9 mouse cellular contexts compared by ENCODE assay signal in the genomic region with DNA sequence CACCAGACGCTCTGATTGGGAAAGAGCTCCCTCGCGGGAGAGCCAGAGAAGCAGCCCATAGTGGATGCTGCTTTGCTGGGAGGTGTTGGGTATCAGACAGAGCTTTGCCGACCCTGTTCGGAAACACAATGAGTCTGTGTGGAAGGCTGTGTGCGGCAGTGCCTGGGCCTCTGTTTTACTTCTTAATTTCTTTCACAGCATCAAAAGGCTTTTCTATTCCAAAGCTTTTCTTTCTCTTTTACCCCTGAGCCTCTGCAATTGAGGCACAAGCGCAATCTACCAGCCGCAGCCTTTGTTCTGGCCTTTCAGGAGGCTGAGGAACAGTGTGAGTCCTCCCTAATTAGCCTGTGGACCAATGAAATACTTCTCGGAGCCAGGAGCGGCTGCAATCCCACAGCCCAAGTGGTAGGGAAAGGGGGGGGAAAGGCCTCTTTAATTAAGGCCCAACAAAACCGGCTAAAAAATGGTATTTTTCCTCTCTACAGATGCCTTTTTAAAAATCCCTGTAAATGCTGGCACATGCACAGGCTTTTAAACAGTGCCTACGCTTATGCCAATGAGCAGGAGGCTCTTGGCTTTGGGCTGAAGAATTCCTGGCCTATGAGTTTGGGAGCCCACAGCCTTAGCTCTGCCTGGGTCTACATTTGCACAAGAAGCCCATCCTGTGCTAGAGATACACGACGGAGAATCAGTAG.
DNase-seq lines count a peak whose midpoint lies in the region; ATAC-seq and TF ChIP-seq lines count a peak whose summit lies in the region.
"Had no signal": no experiment of that assay in that cellular context is flagged by ENCODE, and none has a peak within 500 bp of the region (broad histone marks: within the 10 kb centered on the region; RNA-seq: fewer than 3 reads in every experiment).

No protein-coding gene starts in this region.

- no peak for TF ChIP-seq EP300 in heart, postnatal 0 days (IDR thresholded peaks at IDR 0.05; ENCODE audit: low read depth)

- DNase-seq in kidney, adult 18-20 months = no peak
- DNase-seq in embryo, embryonic 9.5 days (ENCODE audit: extremely low spot score) = peak; percentile 72
- no peak for DNase-seq in heart, postnatal 0 days (ENCODE audit: low spot score)
- peak; percentile 17 to 56 for DNase-seq in left cerebral cortex, postnatal 10 days (ENCODE audit: extremely low spot score in 1 of 2, low spot score in 2 of 2)
- DNase-seq in thymus, postnatal 10 days (ENCODE audit: low spot score in 2 of 2) = no peak
- DNase-seq in urinary bladder, postnatal 10 days (ENCODE audit: low spot score) = no peak

- peaks cover 16% of the 10 kb centered on the region for H3K4me1 ChIP-seq in kidney, embryonic 15.5 days
- no peaks in the 10 kb centered on the region for H3K4me1 ChIP-seq in heart, postnatal 0 days (ENCODE audit: control insufficient read depth, insufficient read depth)
- H3K4me1 ChIP-seq in neural tube, embryonic 15.5 days = peaks cover 19% of the 10 kb centered on the region

- no peaks in the 10 kb centered on the region for H3K27me3 ChIP-seq in kidney, embryonic 15.5 days
- no peaks in the 10 kb centered on the region for H3K27me3 ChIP-seq in heart, postnatal 0 days (ENCODE audit: control insufficient read depth, insufficient read depth, low read length)
- no peaks in the 10 kb centered on the region for H3K27me3 ChIP-seq in neural tube, embryonic 15.5 days (replicated peaks)

- intact Hi-C loops in left cerebral cortex, postnatal 10 days (cut with DNase I) = loop anchor here (10.0 kb wide), 1 partner anchor 174 kb away; a partner anchor contains a TSS

- no peaks in the 10 kb centered on the region for H3K36me3 ChIP-seq in kidney, embryonic 15.5 days
- H3K36me3 ChIP-seq in heart, postnatal 0 days (replicated peaks; ENCODE audit: control insufficient read depth, insufficient read depth, low read length) = no peaks in the 10 kb centered on the region
- H3K36me3 ChIP-seq in neural tube, embryonic 15.5 days = no peaks in the 10 kb centered on the region
- H3K36me3 ChIP-seq: G1E had no signal

- H3K4me2 ChIP-seq in kidney, embryonic 15.5 days = peak overlapping the region; percentile 54
- peak overlapping the region; percentile 43 for H3K4me2 ChIP-seq in heart, postnatal 0 days (ENCODE audit: low read depth, low read length)
- peak overlapping the region; percentile 43 for H3K4me2 ChIP-seq in neural tube, embryonic 15.5 days

- no peak overlapping the region for H3K27ac ChIP-seq in kidney, embryonic 15.5 days
- no peak overlapping the region for H3K27ac ChIP-seq in heart, postnatal 0 days (ENCODE audit: low read depth)
- H3K27ac ChIP-seq in neural tube, embryonic 15.5 days (replicated peaks) = peak overlapping the region; percentile 65

- H3K4me3 ChIP-seq in kidney, embryonic 15.5 days (replicated peaks) = peak overlapping the region; percentile 23
- H3K4me3 ChIP-seq in heart, postnatal 0 days (ENCODE audit: low read depth, low read length) = 0 out of 2 replicates have a peak overlapping the region, but pooled peaks have one; percentile 16
- H3K4me3 ChIP-seq in neural tube, embryonic 15.5 days (replicated peaks) = no peak overlapping the region

- whole genome bisulfite sequencing in kidney, embryonic 15.5 days = 12% methylated on average over 14 of the region's 14 CpGs
- 16% methylated on average over 14 of the region's 14 CpGs for WGBS in heart, postnatal 0 days
- WGBS in neural tube, embryonic 15.5 days = 7% methylated on average over 14 of the region's 14 CpGs

- no peak for TF ChIP-seq CTCF in heart, postnatal 0 days (IDR thresholded peaks at IDR 0.05; ENCODE audit: low read depth)

- peak; percentile 81; the same call in 1 of the 2 replicates for ATAC-seq in kidney, embryonic 15.5 days (replicated peaks; ENCODE audit: low FRiP score)
- no peak for ATAC-seq in heart, postnatal 0 days (ENCODE audit: insufficient read depth, low read depth)
- ATAC-seq in neural tube, embryonic 15.5 days (ENCODE audit: low FRiP score) = peak; percentile 90

- no peaks in the 10 kb centered on the region for H3K9me3 ChIP-seq in kidney, embryonic 15.5 days (replicated peaks)
- no peaks in the 10 kb centered on the region for H3K9me3 ChIP-seq in heart, postnatal 0 days (replicated peaks; ENCODE audit: control insufficient read depth, low read length)
- H3K9me3 ChIP-seq in neural tube, embryonic 15.5 days (replicated peaks) = no peaks in the 10 kb centered on the region

- no peak overlapping the region for H3K9ac ChIP-seq in kidney, embryonic 15.5 days
- no peak overlapping the region for H3K9ac ChIP-seq in heart, postnatal 0 days (replicated peaks; ENCODE audit: low read depth, low read length)
- H3K9ac ChIP-seq in neural tube, embryonic 15.5 days (replicated peaks) = 0 out of 2 replicates have a peak overlapping the region, but pooled peaks have one; percentile 18

Comparison
In these comparisons a context has a peak if more than half of its experiments do, and no peak if none do; other contexts are left out.
1. DNase-seq: peak in embryo, embryonic 9.5 days (single experiment) and left cerebral cortex, postnatal 10 days (2 of 2); none in kidney, adult 18-20 months (single experiment), heart, postnatal 0 days (single experiment), thymus, postnatal 10 days (0 of 2) and urinary bladder, postnatal 10 days (single experiment).
2. Peak in every context shown above with its lines, with median percentiles within 50 percentile points of each other: H3K4me2 ChIP-seq.